Mouse (Mus musculus) limb, embryonic 10.5 days (tissue): ENCODE measurements around the gene Olfr293. TPM values are rescaled to one million over a fixed set of nuclear protein-coding genes. Genes with fewer than 3 reads are reported as not detected.

ENCODE experiments used
- DNase-seq: peaks from one replicate; pipeline ENCODE4 v3.0.0-alpha.2; 2017; ENCODE audit warnings: low spot score
- H3K27ac ChIP-seq: fragments of 300-500 bp; sonication (generic); 2 replicates; pipeline ENCODE4 v1.5.1; 2016; ENCODE audit warnings: mild to moderate bottlenecking
- H3K27me3 ChIP-seq: fragments of 300-500 bp; sonication (generic); 2 replicates; pipeline ENCODE4 v1.6.1; 2016; ENCODE audit warnings: low read depth, mild to moderate bottlenecking; ENCODE audit not compliant: poor library complexity, severe bottlenecking
- H3K36me3 ChIP-seq: fragments of 300-500 bp; sonication (generic); 2 replicates; pipeline ENCODE4 v1.6.1; 2016; ENCODE audit warnings: mild to moderate bottlenecking, moderate library complexity
- H3K4me1 ChIP-seq: fragments of 300-500 bp; sonication (generic); 2 replicates; pipeline ENCODE4 v1.6.1; 2016
- H3K4me3 ChIP-seq: fragments of 300-500 bp; sonication (generic); 2 replicates; pipeline ENCODE4 v1.5.1; 2016; ENCODE audit warnings: mild to moderate bottlenecking, moderate library complexity
- H3K9me3 ChIP-seq: fragments of 300-500 bp; sonication (generic); replicated peaks from 2 replicates; pipeline ENCODE4 v1.6.1; 2016; ENCODE audit warnings: mild to moderate bottlenecking
- WGBS: fragments of 180-500 bp; shearing (Covaris S2); methylation state at CpG from one replicate; pipeline ENCODE4 v1.1.7; 2016; 5-methylcytosine and 5-hydroxymethylcytosine counted together
- polyA plus RNA-seq: library from polyadenylated mRNA; unstranded; fragments of >200 nt; fragmentation: Nextera tagmentation; extraction: Ambion mirVana; gene quantifications from 2 replicates; pipeline ENCODE4 v1.2.1, GENCODE M21; 2016

Olfr293 gene
- not detected in 2 replicates for polyA plus RNA-seq

GRCm38 (mm10) chr7:86648761-86649160, at the start of gene Olfr293:
TSS of gene Olfr293 (plus strand) at chr7:86649061.
- Histone ChIP-seq H3K4me3 (no peak within 1 kb of the TSS), H3K27me3 (no peaks in the 10 kb centered on the region), H3K4me1 (no peaks in the 10 kb centered on the region), H3K27ac (no peak within 1 kb of the TSS), H3K36me3 (no peaks in the 10 kb centered on the region), H3K9me3 (no peaks in the 10 kb centered on the region)
- WGBS: 93% methylated on average over 4 of the region's 4 CpGs
- no peak for DNase-seq

DNA sequence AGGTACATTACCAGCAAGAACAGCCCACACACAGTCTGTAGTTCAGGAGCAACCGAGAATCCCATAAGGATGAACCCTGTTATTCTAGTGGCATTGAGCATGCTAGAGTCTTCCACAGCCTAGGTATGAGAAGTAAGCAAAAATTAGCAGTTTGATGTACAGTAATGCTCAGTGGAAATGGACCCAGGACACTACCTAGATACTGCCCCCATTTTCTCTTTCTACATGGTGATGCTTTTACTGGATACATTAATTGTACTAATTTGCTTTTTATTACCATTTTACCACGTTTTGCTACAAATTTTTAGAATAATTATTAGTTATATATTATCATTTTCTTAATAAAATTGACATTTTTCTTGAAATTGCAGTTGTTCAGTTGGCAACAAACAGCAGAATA, 32.3 kb upstream of the Olfr293 start, which contains the start of gene Olfr294:
Olfr294 (minus strand) TSS at position 101 of the 400 bp plus-strand sequence.
- no peak within 1 kb of the TSS for H3K4me3 ChIP-seq
- no peaks in the 10 kb centered on the region for H3K9me3 ChIP-seq
- H3K27ac ChIP-seq: no peak within 1 kb of the TSS
- no peaks in the 10 kb centered on the region for H3K4me1 ChIP-seq
- DNase-seq: no peak
- H3K36me3 ChIP-seq: no peaks in the 10 kb centered on the region
- 74% methylated on average over 2 of the region's 2 CpGs for WGBS
- H3K27me3 ChIP-seq: no peaks in the 10 kb centered on the region

DNA sequence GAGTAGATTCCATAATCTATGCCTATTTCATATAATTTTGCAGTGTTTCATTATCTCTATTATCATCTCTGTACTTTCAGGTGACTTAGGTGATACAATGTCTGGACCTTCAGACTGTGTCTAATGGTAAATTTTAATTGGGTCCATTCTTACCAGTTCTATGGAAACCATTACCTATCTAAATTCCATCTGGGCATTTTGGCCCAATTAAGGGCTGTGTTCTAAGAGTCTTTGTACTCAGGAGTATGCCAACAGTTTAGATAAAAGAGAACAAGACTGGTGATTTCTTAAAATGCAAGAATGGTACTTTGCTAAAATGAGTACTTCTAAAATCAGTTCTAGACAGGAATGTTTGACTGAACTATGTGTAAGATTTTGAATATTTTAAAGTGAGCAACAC, 39.2 kb downstream of the Olfr293 start, which contains the start of gene Olfr292:
Olfr292 (plus strand) TSS at position 301 of the 400 bp plus-strand sequence.
- H3K9me3 ChIP-seq: no peaks in the 10 kb centered on the region
- DNase-seq: no peak

More for the DNA sequence above, 39.2 kb downstream of the Olfr293 start, which contains the start of gene Olfr292:
- Histone ChIP-seq H3K27ac (no peak within 1 kb of the TSS), H3K4me1 (no peaks in the 10 kb centered on the region), H3K27me3 (no peaks in the 10 kb centered on the region), H3K4me3 (no peak within 1 kb of the TSS), H3K36me3 (no peaks in the 10 kb centered on the region)

Other genes starting within 250 kb of the Olfr293 start
- not detected in 2 replicates for gene Olfr301, start 245.2 kb upstream of the Olfr293 start, polyA plus RNA-seq
- not detected in 2 replicates for gene Olfr299, start 189.1 kb upstream of the Olfr293 start, polyA plus RNA-seq
- gene Olfr298, start 156.6 kb upstream of the Olfr293 start, polyA plus RNA-seq: not detected in 2 replicates
- not detected in 2 replicates for gene Olfr297, start 129.1 kb upstream of the Olfr293 start, polyA plus RNA-seq
- gene Olfr295, start 65.2 kb upstream of the Olfr293 start, polyA plus RNA-seq: not detected in 2 replicates
- gene Olfr294, start 32.4 kb upstream of the Olfr293 start, polyA plus RNA-seq: not detected in 2 replicates
- gene Olfr292, start 39.3 kb downstream of the Olfr293 start, polyA plus RNA-seq: not detected in 2 replicates
- gene Folh1, start 126.9 kb downstream of the Olfr293 start, polyA plus RNA-seq: not detected in 2 replicates
- not detected in 2 replicates for gene Vmn2r77, start 146.0 kb downstream of the Olfr293 start, polyA plus RNA-seq